Mouse (Mus musculus) kidney, embryonic 15.5 days (tissue): ENCODE measurements at regions not wholly inside any gene's neighbourhood (a gene's known extent, or its start where the extent isn't known, plus 50 kb on each side); places are given as distances from the start of the nearest gene placed in this dataset.

Experiments
- ATAC-seq: fragments of 200-750 bp; cut with Nextera tagmentation; replicated peaks from 2 replicates; pipeline ENCODE4 v1.8.0; 2017; ENCODE audit warnings: moderate TSS enrichment; ENCODE audit not compliant: low FRiP score
- H3K27ac ChIP-seq: fragments of 300-500 bp; sonication (generic); 2 replicates; pipeline ENCODE4 v1.5.1; 2015; ENCODE audit warnings: mild to moderate bottlenecking, inconsistent platforms
- H3K27me3 ChIP-seq: fragments of 300-500 bp; sonication (generic); 2 replicates; pipeline ENCODE4 v1.6.1; 2015; ENCODE audit warnings: inconsistent platforms
- H3K36me3 ChIP-seq: fragments of 300-500 bp; sonication (generic); 2 replicates; pipeline ENCODE4 v1.6.1; 2015; ENCODE audit warnings: inconsistent platforms
- H3K4me1 ChIP-seq: fragments of 300-500 bp; sonication (generic); 2 replicates; pipeline ENCODE4 v1.6.1; 2015; ENCODE audit warnings: inconsistent platforms
- H3K4me2 ChIP-seq: fragments of 300-500 bp; sonication (generic); 2 replicates; pipeline ENCODE4 v1.6.1; 2015; ENCODE audit warnings: moderate library complexity, mild to moderate bottlenecking, inconsistent platforms
- H3K4me3 ChIP-seq: fragments of 300-500 bp; sonication (generic); replicated peaks from 2 replicates; pipeline ENCODE4 v1.5.1; 2015; ENCODE audit warnings: mild to moderate bottlenecking, inconsistent platforms
- H3K9ac ChIP-seq: fragments of 300-500 bp; sonication (generic); 2 replicates; pipeline ENCODE4 v1.6.1; 2015; ENCODE audit warnings: mild to moderate bottlenecking, inconsistent platforms
- H3K9me3 ChIP-seq: fragments of 300-500 bp; sonication (generic); replicated peaks from 2 replicates; pipeline ENCODE4 v1.6.1; 2016; ENCODE audit warnings: inconsistent platforms
- WGBS: fragments of 180-500 bp; shearing (Covaris S2); methylation state at CpG from one replicate; pipeline ENCODE4 v1.1.7; 2015; ENCODE audit warnings: mixed read lengths; 5-methylcytosine and 5-hydroxymethylcytosine counted together

DNA sequence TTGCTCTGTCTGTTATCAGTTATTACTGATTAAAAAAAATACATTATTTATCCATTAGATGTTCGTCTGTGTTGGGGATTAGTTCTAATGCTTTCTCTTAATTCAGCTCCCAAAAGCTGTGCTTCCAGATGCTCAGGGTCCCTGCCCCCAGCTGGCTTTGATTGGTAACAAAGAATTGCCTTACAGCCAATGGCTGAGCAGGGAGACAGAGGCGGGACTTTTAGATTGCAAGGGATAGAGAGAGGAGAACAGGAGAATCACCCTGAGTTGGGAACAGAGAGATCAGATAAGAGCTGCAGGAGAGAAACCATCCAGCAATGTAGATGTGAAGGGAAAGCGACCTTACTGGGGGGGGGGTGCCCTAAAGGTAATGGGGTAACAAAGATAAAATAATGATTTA lies 266.4 kb downstream of the Igsf11 start:
- WGBS, result 38% methylated on average over 3 of the region's 3 CpGs
- Histone ChIP-seq H3K27ac (no peak overlapping the region), H3K27me3 (no peaks in the 10 kb centered on the region), H3K4me1 (no peaks in the 10 kb centered on the region), H3K36me3 (no peaks in the 10 kb centered on the region), H3K4me3 (no peak overlapping the region), H3K4me2 (no peak overlapping the region), H3K9me3 (no peaks in the 10 kb centered on the region), H3K9ac (no peak overlapping the region)
- no peak for ATAC-seq

DNA sequence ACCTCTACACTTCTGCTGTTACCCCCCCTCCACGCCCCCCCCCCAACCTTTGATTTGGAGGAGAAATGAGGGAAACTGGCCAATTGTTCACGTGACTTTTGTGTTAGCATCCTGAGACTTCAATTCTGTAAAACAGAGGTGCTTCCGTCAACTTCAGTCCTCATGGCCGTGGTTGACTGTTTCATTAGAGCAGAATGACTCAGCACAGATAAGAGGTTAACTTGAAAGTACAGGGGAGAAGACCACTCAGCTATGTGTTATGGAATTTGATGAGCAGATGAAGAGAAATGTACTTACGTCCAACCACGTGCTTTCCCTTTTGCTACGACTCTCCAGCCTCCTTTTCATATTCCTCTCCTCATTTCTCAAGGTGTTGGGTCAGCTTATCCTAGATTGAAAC lies 267.3 kb downstream of the Igsf11 start:
- 83% methylated on average over 7 of the region's 7 CpGs for WGBS
- H3K27ac ChIP-seq, result no peak overlapping the region
- ATAC-seq, result no peak
- no peak overlapping the region for H3K4me2 ChIP-seq
- no peaks in the 10 kb centered on the region for H3K9me3 ChIP-seq
- no peaks in the 10 kb centered on the region for H3K4me1 ChIP-seq
- no peaks in the 10 kb centered on the region for H3K27me3 ChIP-seq
- no peak overlapping the region for H3K9ac ChIP-seq
- no peak overlapping the region for H3K4me3 ChIP-seq
- H3K36me3 ChIP-seq, result no peaks in the 10 kb centered on the region

DNA sequence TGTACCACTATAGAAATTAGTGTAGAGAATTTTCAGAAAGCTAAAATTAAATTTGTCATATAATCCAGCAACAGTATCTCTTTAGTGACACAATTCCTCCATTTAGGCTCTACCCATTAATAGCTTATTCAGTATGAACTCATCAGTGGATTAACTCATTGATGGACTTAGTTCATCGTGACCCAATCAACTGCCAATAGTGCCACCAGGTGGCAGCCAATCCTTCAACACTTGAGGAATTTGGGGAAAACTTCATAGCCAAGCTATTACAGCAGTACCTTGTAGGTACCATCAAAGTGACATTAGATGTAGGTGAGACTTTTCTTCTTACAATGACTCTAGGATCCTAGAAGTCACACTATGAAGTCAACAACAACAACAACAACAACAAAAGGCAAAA lies 270.2 kb downstream of the Igsf11 start:
- Histone ChIP-seq H3K4me2 (no peak overlapping the region), H3K4me3 (no peak overlapping the region), H3K9ac (no peak overlapping the region), H3K27me3 (no peaks in the 10 kb centered on the region), H3K27ac (no peak overlapping the region), H3K9me3 (no peaks in the 10 kb centered on the region), H3K4me1 (no peaks in the 10 kb centered on the region), H3K36me3 (no peaks in the 10 kb centered on the region)
- 39% methylated on average over 1 of the region's 1 CpGs for WGBS
- ATAC-seq, result no peak

DNA sequence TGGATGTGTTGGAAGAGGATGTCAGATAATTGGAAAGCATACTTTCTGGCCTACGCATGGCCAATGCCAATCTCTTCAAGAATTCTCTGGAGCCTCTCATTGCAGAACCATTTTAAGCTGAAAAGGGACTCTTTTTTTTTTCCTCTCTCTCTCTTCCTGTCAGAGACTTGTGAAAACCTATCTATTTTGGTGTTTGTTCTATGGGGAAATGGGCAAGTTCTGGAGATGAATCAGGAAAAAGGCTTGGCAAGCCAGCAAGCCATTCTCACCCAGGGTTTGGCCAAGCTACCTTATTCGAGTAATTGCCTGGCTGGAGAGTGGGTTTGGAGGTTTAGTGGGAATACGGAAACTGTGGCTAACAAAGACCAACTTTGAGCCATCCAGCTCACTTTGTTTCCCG lies 299.4 kb downstream of the Igsf11 start:
- 95% methylated on average over 4 of the region's 4 CpGs for WGBS
- Histone ChIP-seq H3K27ac (no peak overlapping the region), H3K4me1 (no peaks in the 10 kb centered on the region), H3K4me2 (no peak overlapping the region), H3K36me3 (no peaks in the 10 kb centered on the region), H3K9ac (no peak overlapping the region), H3K9me3 (no peaks in the 10 kb centered on the region), H3K27me3 (no peaks in the 10 kb centered on the region), H3K4me3 (no peak overlapping the region)
- ATAC-seq, result no peak

DNA sequence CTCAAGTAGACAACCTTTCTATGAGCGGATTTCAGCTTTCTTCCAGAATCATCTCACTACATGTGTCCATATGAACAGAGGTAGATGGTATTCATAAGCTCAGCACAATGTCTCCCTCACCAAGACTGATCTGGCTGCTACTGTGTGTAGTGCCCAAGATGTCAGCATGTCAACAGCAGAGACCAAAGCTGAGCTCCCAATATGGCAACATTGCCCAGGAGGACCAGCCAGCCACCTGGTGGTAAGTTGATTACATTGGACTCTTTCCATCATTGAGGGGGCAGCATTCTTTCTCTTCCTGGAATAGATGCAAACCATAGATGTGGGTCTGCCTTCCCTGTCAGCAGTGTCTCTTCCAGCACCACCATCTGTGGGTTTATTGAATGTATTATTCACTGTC lies 303.0 kb downstream of the Igsf11 start:
- ATAC-seq, result no peak
- Histone ChIP-seq H3K9me3 (no peaks in the 10 kb centered on the region), H3K4me3 (no peak overlapping the region), H3K4me1 (no peaks in the 10 kb centered on the region), H3K36me3 (no peaks in the 10 kb centered on the region), H3K27me3 (no peaks in the 10 kb centered on the region), H3K4me2 (no peak overlapping the region), H3K27ac (no peak overlapping the region), H3K9ac (no peak overlapping the region)
- WGBS, result 90% methylated on average over 1 of the region's 1 CpGs

DNA sequence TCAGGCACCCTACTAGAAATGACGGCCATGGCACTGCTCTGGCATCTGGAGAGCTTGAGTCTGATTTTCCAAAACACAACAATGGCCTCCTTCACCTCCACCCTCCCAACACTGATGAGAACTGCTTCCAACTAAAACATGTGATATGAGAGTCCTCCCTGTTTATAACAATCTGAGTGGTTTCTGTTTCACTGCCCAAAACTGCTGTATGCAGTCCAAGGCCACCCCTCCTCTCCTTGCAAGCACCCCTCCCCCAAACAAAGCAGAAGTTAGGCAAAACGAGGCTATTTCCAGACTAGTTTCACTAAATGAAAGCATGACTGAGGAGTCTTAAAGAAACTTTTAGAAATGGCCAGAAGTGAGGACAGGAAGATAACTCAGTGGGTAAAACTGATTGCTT lies 304.4 kb downstream of the Igsf11 start:
- 48% methylated on average over 2 of the region's 2 CpGs for WGBS
- ATAC-seq, result no peak

DNA sequence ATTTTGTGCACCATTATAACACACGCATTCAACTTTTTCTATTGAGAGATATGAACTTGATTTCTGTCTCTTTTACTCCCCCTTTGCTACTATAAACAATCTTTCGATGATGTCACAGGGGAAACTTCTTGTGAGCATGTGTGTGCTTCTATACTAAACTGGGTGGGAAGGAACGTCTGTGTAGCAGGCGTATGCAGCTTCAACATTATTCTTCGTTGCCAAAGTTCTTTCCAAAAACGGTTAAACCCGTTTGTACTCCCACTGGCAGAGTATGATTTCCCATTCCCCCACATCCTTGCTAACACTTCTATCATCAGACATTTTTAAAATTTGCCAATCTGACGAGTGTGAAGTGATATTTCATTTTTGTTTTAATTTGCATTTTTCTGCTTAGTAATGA lies 331.1 kb downstream of the Igsf11 start:
- Histone ChIP-seq H3K9me3 (no peaks in the 10 kb centered on the region), H3K4me1 (no peaks in the 10 kb centered on the region), H3K4me3 (no peak overlapping the region), H3K27me3 (no peaks in the 10 kb centered on the region), H3K27ac (no peak overlapping the region), H3K36me3 (no peaks in the 10 kb centered on the region), H3K4me2 (no peak overlapping the region), H3K9ac (no peak overlapping the region)
- ATAC-seq, result no peak
- WGBS, result 75% methylated on average over 8 of the region's 8 CpGs

More for the DNA sequence above, 304.4 kb downstream of the Igsf11 start:
- Histone ChIP-seq H3K27me3 (no peaks in the 10 kb centered on the region), H3K9ac (no peak overlapping the region), H3K4me1 (no peaks in the 10 kb centered on the region), H3K4me2 (no peak overlapping the region), H3K4me3 (no peak overlapping the region), H3K36me3 (no peaks in the 10 kb centered on the region), H3K9me3 (no peaks in the 10 kb centered on the region), H3K27ac (no peak overlapping the region)

DNA sequence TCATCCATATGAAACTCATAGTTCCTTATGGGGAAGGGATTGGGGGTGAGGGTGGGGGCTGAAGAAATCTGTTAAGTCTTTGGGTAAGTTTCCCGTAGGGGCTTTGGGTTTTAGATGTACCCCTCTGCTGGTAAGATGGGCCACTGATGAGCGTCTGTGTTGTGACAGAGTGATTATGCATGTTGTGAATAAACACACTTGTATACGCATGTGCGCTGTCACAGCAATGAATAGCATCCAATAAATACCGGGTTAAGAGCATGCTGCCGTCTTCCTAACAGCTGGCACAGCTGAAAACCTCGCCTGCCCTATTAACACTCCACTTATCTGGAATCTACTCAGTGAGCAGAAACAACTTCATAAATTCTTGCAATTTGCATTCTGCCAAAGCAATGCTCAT lies 337.0 kb downstream of the Igsf11 start:
- no peak for ATAC-seq

DNA sequence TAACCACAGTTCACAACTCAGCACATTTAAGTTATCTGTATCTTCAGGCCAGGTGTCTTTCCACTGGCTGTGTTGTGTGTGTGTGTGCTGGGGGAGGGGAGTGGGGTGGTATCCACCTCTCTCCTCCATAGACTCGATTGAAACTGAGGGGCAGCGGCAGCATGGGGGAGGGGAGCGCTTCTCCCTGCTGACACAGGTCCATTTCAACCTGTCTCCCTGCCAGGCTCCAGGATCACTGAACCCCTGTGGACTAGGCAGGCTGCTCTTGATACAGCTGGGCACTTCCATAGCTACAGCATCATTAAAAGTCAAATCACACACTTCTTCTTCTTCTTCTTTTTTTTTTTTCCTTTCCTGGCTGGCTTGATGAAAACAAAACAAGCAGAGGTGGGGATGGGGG lies 338.0 kb downstream of the Igsf11 start:
- H3K9ac ChIP-seq, result no peak overlapping the region
- H3K4me3 ChIP-seq, result no peak overlapping the region
- no peaks in the 10 kb centered on the region for H3K4me1 ChIP-seq
- WGBS, result 20% methylated on average over 3 of the region's 3 CpGs
- H3K9me3 ChIP-seq, result no peaks in the 10 kb centered on the region
- no peaks in the 10 kb centered on the region for H3K36me3 ChIP-seq
- H3K27me3 ChIP-seq, result no peaks in the 10 kb centered on the region
- no peak overlapping the region for H3K27ac ChIP-seq
- no peak overlapping the region for H3K4me2 ChIP-seq
- ATAC-seq, result no peak

More for the DNA sequence above, 337.0 kb downstream of the Igsf11 start:
- no peak overlapping the region for H3K4me3 ChIP-seq
- no peak overlapping the region for H3K4me2 ChIP-seq
- no peaks in the 10 kb centered on the region for H3K36me3 ChIP-seq
- no peaks in the 10 kb centered on the region for H3K4me1 ChIP-seq
- no peaks in the 10 kb centered on the region for H3K27me3 ChIP-seq
- no peak overlapping the region for H3K27ac ChIP-seq
- no peaks in the 10 kb centered on the region for H3K9me3 ChIP-seq
- no peak overlapping the region for H3K9ac ChIP-seq
- 59% methylated on average over 7 of the region's 7 CpGs for WGBS

DNA sequence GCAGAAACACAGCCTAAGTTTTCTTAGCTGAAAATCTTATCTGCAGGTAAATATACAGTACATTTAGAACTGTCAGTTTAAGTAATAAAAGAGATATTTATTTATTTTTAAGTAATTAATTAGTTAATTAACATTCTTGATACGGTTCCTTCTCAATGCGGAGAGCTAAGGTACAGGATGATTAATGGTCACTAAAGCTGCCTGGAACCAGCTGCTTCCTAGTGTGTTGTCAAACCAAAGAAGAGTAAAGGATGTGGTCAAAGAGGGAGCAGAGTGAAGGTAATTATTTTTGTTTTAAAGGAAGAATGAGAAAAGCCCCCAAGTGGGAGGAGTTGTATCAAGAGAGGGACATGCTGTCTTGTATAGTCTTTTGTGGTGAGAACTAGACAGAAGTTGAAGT lies 341.8 kb downstream of the Igsf11 start:
- ATAC-seq, result 0 out of 2 replicates have a peak, but pooled peaks have one; percentile 66
- 27% methylated on average over 2 of the region's 2 CpGs for WGBS
- Histone ChIP-seq H3K4me1 (no peaks in the 10 kb centered on the region), H3K9me3 (no peaks in the 10 kb centered on the region), H3K36me3 (no peaks in the 10 kb centered on the region), H3K9ac (no peak overlapping the region), H3K4me3 (no peak overlapping the region), H3K27me3 (no peaks in the 10 kb centered on the region), H3K4me2 (no peak overlapping the region), H3K27ac (no peak overlapping the region)

DNA sequence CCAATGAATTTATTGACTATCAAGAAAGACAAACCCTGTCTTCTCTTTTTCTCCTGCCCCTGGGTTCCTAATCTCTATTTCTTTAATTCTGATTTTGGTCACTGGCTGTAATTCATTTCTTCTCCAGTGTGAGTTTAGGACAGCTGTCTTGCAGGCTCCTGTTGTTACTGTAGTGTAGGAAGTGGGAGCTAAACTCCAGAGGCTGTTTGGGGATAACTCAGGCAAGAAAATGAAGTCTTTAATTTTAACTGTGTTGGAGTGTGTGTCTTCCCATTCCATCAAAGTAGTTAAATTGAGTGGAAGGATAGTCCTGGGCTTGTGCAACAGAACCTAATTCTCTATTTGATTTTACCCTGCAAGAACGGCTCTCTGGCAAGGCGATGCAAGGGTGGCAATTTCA lies 381.0 kb downstream of the Igsf11 start:
- Histone ChIP-seq H3K9ac (no peak overlapping the region), H3K27ac (no peak overlapping the region), H3K4me2 (no peak overlapping the region), H3K27me3 (no peaks in the 10 kb centered on the region), H3K9me3 (no peaks in the 10 kb centered on the region), H3K4me3 (no peak overlapping the region), H3K4me1 (no peaks in the 10 kb centered on the region), H3K36me3 (no peaks in the 10 kb centered on the region)
- ATAC-seq, result no peak
- 89% methylated on average over 2 of the region's 2 CpGs for WGBS

DNA sequence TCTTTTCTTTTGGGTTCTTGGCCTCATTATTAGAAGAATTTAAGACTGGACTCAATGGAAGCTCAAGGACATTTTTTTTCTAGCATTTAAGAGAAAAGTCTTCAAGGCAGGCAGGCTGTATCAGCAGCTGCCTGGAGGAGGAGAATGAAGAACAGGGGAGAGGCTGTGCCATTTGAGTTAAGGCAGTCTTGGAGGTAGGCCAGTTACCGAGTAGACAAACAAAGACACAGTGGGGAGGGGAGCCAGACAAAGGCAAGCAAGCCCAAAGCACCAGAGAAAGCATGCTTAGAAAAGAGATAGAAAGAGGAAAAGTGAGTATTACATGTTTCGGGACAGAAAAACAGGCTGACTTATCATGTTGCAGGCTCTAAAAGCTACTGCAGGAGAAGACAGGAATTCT lies 392.0 kb downstream of the Igsf11 start:
- no peaks in the 10 kb centered on the region for H3K9me3 ChIP-seq
- WGBS, result 59% methylated on average over 2 of the region's 2 CpGs
- H3K4me3 ChIP-seq, result no peak overlapping the region
- no peak overlapping the region for H3K27ac ChIP-seq
- H3K4me2 ChIP-seq, result no peak overlapping the region
- H3K27me3 ChIP-seq, result no peaks in the 10 kb centered on the region
- no peak for ATAC-seq
- no peaks in the 10 kb centered on the region for H3K4me1 ChIP-seq
- H3K9ac ChIP-seq, result no peak overlapping the region
- H3K36me3 ChIP-seq, result no peaks in the 10 kb centered on the region

DNA sequence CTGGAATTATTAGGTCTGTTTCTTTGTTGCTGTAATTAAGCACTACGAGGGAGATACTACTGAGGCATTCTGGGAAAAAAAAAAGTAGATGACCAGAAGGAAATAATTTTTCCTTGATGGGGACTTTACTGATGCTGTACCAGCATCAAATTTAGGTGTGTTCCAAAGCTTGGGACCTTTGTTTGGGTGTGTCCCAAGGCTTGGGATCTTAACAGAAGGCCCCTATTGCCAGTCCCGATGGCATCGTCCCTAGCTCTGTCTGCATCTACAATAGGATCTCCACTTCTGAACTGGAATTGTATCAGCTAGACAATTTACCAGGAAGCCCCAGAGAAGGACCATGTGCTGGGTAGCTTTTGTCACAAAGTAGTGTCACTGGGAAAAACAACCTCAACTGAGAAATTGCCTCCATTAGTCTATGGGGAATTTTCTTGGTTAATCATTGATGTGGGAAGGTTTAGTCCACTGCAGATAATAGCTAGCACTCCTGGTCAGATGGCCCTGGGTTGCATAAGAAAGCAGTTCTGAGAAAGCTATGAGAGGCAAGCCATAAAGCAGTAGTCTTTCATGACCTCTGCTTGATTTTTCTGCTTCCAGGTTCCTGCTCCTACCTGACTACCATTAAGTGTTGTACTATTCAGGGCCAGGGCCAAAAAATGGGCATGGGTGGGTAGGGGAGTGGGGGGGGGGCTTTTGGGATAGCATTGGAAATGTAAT lies 392.7 kb downstream of the Igsf11 start:
- 83% methylated on average over 3 of the region's 3 CpGs for WGBS
- no peak overlapping the region for H3K27ac ChIP-seq
- H3K4me3 ChIP-seq, result no peak overlapping the region
- no peaks in the 10 kb centered on the region for H3K36me3 ChIP-seq
- H3K4me1 ChIP-seq, result no peaks in the 10 kb centered on the region
- ATAC-seq, result no peak
- H3K4me2 ChIP-seq, result no peak overlapping the region
- H3K9ac ChIP-seq, result no peak overlapping the region
- no peaks in the 10 kb centered on the region for H3K27me3 ChIP-seq
- no peaks in the 10 kb centered on the region for H3K9me3 ChIP-seq
